In genomic region chr12:20990132-20990531, GRCm38 (mm10) we compare ENCODE assay signal across 8 mouse cellular contexts. TPM values are rescaled to one million over a fixed set of nuclear protein-coding genes. Genes with fewer than 3 reads are reported as not detected.
DNase-seq lines count a peak whose midpoint lies in the region; ATAC-seq lines count a peak whose summit lies in the region.
"Not testable (repeated sequence)": the region's sequence is repeated elsewhere in the genome, so short reads cannot be mapped to it uniquely, and the experiment has no call there.

TSS of gene Asap2 (plus strand) at chr12:20990459.

- H3K4me2 ChIP-seq in heart, embryonic 11.5 days, result peak within 1 kb of the TSS; percentile 47

- not testable (repeated sequence) for H3K27me3 ChIP-seq in forebrain, embryonic 10.5 days (ENCODE audit: poor library complexity, severe bottlenecking); heart, embryonic 11.5 days (ENCODE audit: control insufficient read depth, insufficient read depth, low read length)

- peak within 1 kb of the TSS; percentile 64 for H3K4me3 ChIP-seq in forebrain, embryonic 10.5 days
- peak within 1 kb of the TSS; percentile 47 for H3K4me3 ChIP-seq in heart, embryonic 11.5 days (ENCODE audit: low read depth, low read length)

- peak; percentile 66 to 71 for DNase-seq in adrenal gland, postnatal 36 days
- DNase-seq in forebrain, embryonic 10.5 days (ENCODE audit: extremely low spot score, low spot score), result peak; percentile 14
- DNase-seq in kidney, adult 8-10 months, result peak; percentile 27 to 46
- peak; percentile 50 to 71 for DNase-seq in left cerebral cortex, postnatal 25 days (ENCODE audit: low spot score in 2 of 2)
- peak; percentile 65 to 83 for DNase-seq in lung, postnatal 4 days
- peak; percentile 40 for DNase-seq in right cerebral cortex, postnatal 14 days
- peak; percentile 31 for DNase-seq in urinary bladder, adult 2 months (ENCODE audit: low spot score)

- not testable (repeated sequence) for ATAC-seq in heart, embryonic 11.5 days (replicated peaks; ENCODE audit: insufficient number of reproducible peaks, low FRiP score, low TSS enrichment)

- peak within 1 kb of the TSS; percentile 85 for H3K27ac ChIP-seq in forebrain, embryonic 10.5 days
- not testable (repeated sequence) for H3K27ac ChIP-seq in heart, embryonic 11.5 days (ENCODE audit: low read depth, low read length)

- H3K9me3 ChIP-seq in forebrain, embryonic 10.5 days; heart, embryonic 11.5 days (replicated peaks; ENCODE audit: control insufficient read depth, low read length): not testable (repeated sequence)

- 1% methylated on average over 20 of the region's 38 CpGs for WGBS in forebrain, embryonic 10.5 days
- 0% methylated on average over 19 of the region's 38 CpGs for WGBS in heart, embryonic 11.5 days (ENCODE audit: insufficient replicate concordance)

- H3K9ac ChIP-seq in heart, embryonic 11.5 days (ENCODE audit: low read depth, low read length), result 0 out of 2 replicates have a peak within 1 kb of the TSS, but pooled peaks have one; percentile 43

- H3K4me1 ChIP-seq in forebrain, embryonic 10.5 days; heart, embryonic 11.5 days (ENCODE audit: control insufficient read depth, insufficient read depth, low read length): not testable (repeated sequence)

- not testable (repeated sequence) for H3K36me3 ChIP-seq in forebrain, embryonic 10.5 days (replicated peaks); heart, embryonic 11.5 days (ENCODE audit: control insufficient read depth, insufficient read depth, low read length)

- intact Hi-C loops in left cerebral cortex, postnatal 25 days (cut with DNase I), result not testable (repeated sequence)

RNA-seq across cellular contexts. Expression of gene Asap2, which starts in this region (rescaled TPM):
- 10 to 100 TPM; 15.6 to 19.3 TPM for total RNA-seq in adrenal gland, postnatal 36 days (2021)
- 13.3 and 13.5 TPM in 2 replicates for polyA plus RNA-seq in forebrain, embryonic 10.5 days (2016; fragmentation: Nextera tagmentation; extraction: Ambion mirVana)
- polyA plus RNA-seq in heart, embryonic 11.5 days (2014; fragmentation: Nextera tagmentation; extraction: Ambion mirVana), result 8.3 and 11.0 TPM in 2 replicates
- total RNA-seq in left cerebral cortex, postnatal 25 days (2021), result 10 to 100 TPM; 35.4 to 43.7 TPM
- polyA plus RNA-seq in urinary bladder, adult 2 months (2012; rRNA removed), result 26.0 and 28.0 TPM in 2 replicates

Comparison
In these comparisons a context has a peak if more than half of its experiments do, and no peak if none do; other contexts are left out.
1. DNase-seq: peak in every context shown above with its lines; median percentile 74 in lung, postnatal 4 days; 68 in adrenal gland, postnatal 36 days; 60 in left cerebral cortex, postnatal 25 days; 40 in right cerebral cortex, postnatal 14 days; 36 in kidney, adult 8-10 months; 31 in urinary bladder, adult 2 months; 14 in forebrain, embryonic 10.5 days.